Mouse (Mus musculus): ENCODE measurements around the gene Dpp6. TPM values are rescaled to one million over a fixed set of nuclear protein-coding genes. Genes with fewer than 3 reads are reported as not detected.

Gene Dpp6
- polyA plus RNA-seq, 1 experiment from 2014 or later, result 3.7 TPM

DNA sequence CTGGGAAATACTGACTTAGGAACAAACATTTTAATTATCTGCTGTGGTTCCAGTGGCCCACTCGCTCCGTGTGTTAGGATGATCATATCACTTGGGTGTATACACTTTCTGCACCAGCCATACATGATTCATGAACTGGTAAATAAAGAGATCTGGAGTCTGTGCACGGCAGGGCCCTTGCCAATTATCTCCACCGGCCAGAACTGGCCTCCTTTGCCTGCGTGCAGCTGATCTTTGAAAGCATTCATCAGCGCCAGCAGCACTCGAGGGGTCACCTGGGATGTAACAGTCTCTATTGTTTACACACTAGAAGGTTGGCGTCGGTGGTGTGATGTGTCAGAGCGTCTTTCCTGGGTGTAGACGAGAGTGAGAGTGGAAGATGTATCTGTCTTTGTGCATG lies 868.2 kb downstream of the Dpp6 start:
- Histone ChIP-seq H3K9me3 (peaks cover 4% of the 10 kb centered on the region; the same call in 1 of the 2 replicates), H3K4me1 (no peaks in the 10 kb centered on the region), H3K27ac (no peak overlapping the region), H3K4me2 (replicated peaks) (no peak overlapping the region), H3K9ac (no peak overlapping the region), H3K4me3 (no peak overlapping the region), H3K36me3 (no peaks in the 10 kb centered on the region), H3K27me3 (no peaks in the 10 kb centered on the region)
- WGBS, result 70% methylated on average over 11 of the region's 11 CpGs
- no peak for ATAC-seq (ENCODE audit: low FRiP score, low read depth)

DNA sequence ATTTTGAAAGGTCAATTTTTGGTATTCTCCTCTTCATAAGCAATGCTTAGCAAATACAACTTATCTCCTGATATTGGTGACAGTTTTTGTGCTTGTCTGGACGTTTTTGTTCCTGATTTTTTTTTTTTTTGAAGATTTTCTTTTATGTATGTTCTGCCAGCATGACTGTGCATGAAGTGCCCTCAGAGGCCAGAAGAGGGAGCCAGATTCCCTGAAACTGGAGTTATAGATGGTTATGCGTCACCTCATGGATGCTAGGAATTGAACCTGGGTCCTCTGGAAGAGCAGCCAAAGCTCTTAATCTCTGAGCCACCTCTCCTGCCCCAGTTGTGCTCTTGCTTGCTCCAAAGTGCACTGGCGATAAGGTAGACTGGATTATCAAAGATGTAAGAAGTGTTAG lies 868.9 kb downstream of the Dpp6 start:
- H3K4me1 ChIP-seq, result no peaks in the 10 kb centered on the region
- H3K4me2 ChIP-seq (replicated peaks), result no peak overlapping the region
- H3K36me3 ChIP-seq, result no peaks in the 10 kb centered on the region
- no peak overlapping the region for H3K4me3 ChIP-seq
- peaks cover 4% of the 10 kb centered on the region; the same call in 1 of the 2 replicates for H3K9me3 ChIP-seq
- WGBS, result 73% methylated on average over 3 of the region's 3 CpGs
- ATAC-seq (ENCODE audit: low FRiP score, low read depth), result no peak
- H3K27ac ChIP-seq, result no peak overlapping the region
- H3K27me3 ChIP-seq, result no peaks in the 10 kb centered on the region
- H3K9ac ChIP-seq, result no peak overlapping the region

DNA sequence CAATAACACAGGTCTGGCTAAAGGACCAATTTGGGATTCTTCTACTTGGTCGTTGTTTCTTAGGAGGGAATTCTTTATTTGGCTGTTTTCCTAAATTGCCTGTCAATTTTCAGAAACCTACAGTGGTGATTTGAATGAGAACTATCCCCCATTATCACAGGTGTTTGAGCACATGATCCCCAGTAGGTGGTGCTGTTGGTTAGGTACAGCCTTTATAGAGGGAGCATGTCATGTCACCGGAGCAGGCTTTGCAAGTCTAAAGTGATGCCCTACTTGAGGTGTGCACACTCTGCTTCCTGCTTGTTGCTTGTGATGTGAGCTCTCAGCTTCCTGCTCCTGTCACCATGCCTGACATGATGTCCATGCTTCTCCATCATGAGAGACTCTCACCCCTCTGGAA lies 870.3 kb downstream of the Dpp6 start:
- Histone ChIP-seq H3K4me1 (no peaks in the 10 kb centered on the region), H3K4me3 (no peak overlapping the region), H3K9me3 (peaks cover 4% of the 10 kb centered on the region; the same call in 1 of the 2 replicates), H3K9ac (no peak overlapping the region), H3K27ac (no peak overlapping the region), H3K4me2 (replicated peaks) (no peak overlapping the region), H3K36me3 (no peaks in the 10 kb centered on the region), H3K27me3 (no peaks in the 10 kb centered on the region)
- 78% methylated on average over 2 of the region's 2 CpGs for WGBS
- ATAC-seq (ENCODE audit: low FRiP score, low read depth), result no peak

DNA sequence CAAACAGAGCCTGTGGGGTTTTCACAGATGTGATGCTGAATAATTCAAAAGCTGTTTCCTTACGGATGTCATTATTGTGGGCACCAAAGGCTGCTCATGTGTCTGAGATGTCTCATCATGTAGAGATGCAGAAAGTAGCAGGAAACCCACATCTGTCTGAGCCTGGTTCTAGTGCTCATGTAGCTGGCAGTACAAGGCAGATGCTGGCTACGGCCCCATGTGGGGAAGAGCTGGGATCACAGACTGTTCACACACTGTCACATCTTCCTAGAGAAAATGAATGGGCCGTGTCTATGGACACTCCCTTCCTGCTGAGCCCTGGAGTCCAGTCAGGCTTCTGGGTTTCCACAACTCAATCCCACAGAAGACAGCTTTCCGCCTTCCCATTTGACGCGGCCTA lies 885.5 kb downstream of the Dpp6 start:
- H3K4me3 ChIP-seq, result no peak overlapping the region
- no peak overlapping the region for H3K4me2 ChIP-seq (replicated peaks)
- no peaks in the 10 kb centered on the region for H3K36me3 ChIP-seq
- H3K27me3 ChIP-seq, result no peaks in the 10 kb centered on the region
- no peak overlapping the region for H3K27ac ChIP-seq
- no peaks in the 10 kb centered on the region for H3K9me3 ChIP-seq
- H3K4me1 ChIP-seq, result 0 out of 2 replicates have a peak, but pooled peaks cover 2% of the 10 kb centered on the region
- ATAC-seq (ENCODE audit: low FRiP score, low read depth), result no peak
- no peak overlapping the region for H3K9ac ChIP-seq
- WGBS, result 86% methylated on average over 6 of the region's 6 CpGs

DNA sequence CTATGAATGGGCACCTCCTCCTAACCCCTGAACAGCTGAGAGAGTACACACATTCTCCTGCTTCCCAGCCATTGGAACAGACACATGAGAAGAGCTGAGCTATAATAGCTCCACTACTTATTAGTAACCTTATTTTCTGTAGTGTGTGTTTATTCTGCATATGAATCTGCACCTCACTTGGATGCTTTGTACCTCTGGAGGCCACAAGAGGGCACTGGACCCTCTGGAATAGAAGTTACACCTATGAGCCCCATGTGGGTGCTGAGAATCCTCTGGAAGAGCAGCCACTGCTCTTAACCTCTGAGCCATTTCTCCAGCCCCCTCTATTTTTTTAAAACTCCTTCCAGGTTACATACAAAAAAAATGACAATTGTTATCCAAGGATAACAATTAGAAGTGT lies 888.0 kb downstream of the Dpp6 start:
- ATAC-seq (ENCODE audit: low FRiP score, low read depth), result no peak
- H3K9me3 ChIP-seq, result no peaks in the 10 kb centered on the region
- H3K4me2 ChIP-seq (replicated peaks), result no peak overlapping the region
- H3K4me3 ChIP-seq, result no peak overlapping the region
- H3K27me3 ChIP-seq, result no peaks in the 10 kb centered on the region
- H3K36me3 ChIP-seq, result no peaks in the 10 kb centered on the region
- no peak overlapping the region for H3K9ac ChIP-seq
- H3K4me1 ChIP-seq, result peaks cover 6% of the 10 kb centered on the region; the same call in 1 of the 2 replicates
- no peak overlapping the region for H3K27ac ChIP-seq

DNA sequence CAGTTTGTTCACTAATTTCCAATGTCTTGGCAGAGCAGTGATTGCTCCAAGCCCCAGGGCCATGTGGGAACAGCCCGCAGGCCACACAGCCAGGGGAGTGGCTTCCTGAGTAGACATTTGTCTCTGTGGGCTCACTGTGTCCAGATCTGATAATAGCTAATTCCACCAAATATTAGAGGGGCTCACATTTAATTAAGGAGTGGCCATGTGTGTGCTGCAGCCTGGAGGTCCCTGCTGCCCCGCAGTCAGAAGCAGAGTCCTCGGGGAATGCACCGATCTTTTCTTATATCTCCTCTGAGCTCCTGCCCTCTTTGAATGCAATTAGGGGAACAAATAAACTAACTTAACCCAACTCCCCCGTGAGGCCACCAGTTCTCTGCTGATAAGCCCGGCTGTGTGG lies 889.5 kb downstream of the Dpp6 start:
- WGBS, result 75% methylated on average over 6 of the region's 6 CpGs
- peaks cover 6% of the 10 kb centered on the region; the same call in 1 of the 2 replicates for H3K4me1 ChIP-seq
- H3K27ac ChIP-seq, result no peak overlapping the region
- H3K4me3 ChIP-seq, result no peak overlapping the region
- H3K27me3 ChIP-seq, result no peaks in the 10 kb centered on the region
- no peaks in the 10 kb centered on the region for H3K9me3 ChIP-seq
- no peak overlapping the region for H3K9ac ChIP-seq
- no peak overlapping the region for H3K4me2 ChIP-seq (replicated peaks)
- H3K36me3 ChIP-seq, result no peaks in the 10 kb centered on the region
- ATAC-seq (ENCODE audit: low FRiP score, low read depth), result no peak

DNA sequence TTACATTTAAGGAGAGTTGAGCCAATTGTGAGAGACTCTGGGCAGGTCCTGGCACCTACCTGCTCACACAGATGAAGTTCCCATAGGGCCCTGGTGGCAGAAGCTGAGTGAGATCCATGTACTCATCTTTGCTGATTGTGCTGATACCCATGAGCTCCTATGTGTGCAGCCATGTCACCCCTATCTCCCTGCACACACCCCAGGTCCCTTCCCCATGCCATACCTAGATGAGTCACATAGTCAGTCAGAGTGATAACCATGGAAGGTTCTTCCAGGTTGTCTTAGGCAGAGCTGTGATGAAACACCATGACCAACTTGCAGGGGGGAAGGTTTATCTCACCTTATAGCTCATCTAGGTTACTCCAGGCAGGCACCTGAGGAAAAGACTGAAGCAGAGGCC lies 890.3 kb downstream of the Dpp6 start:
- H3K36me3 ChIP-seq, result no peaks in the 10 kb centered on the region
- no peaks in the 10 kb centered on the region for H3K27me3 ChIP-seq
- no peaks in the 10 kb centered on the region for H3K9me3 ChIP-seq
- H3K27ac ChIP-seq, result no peak overlapping the region
- H3K4me3 ChIP-seq, result no peak overlapping the region
- ATAC-seq (ENCODE audit: low FRiP score, low read depth), result no peak
- no peak overlapping the region for H3K4me2 ChIP-seq (replicated peaks)
- no peak overlapping the region for H3K9ac ChIP-seq
- peaks cover 6% of the 10 kb centered on the region; the same call in 1 of the 2 replicates for H3K4me1 ChIP-seq

DNA sequence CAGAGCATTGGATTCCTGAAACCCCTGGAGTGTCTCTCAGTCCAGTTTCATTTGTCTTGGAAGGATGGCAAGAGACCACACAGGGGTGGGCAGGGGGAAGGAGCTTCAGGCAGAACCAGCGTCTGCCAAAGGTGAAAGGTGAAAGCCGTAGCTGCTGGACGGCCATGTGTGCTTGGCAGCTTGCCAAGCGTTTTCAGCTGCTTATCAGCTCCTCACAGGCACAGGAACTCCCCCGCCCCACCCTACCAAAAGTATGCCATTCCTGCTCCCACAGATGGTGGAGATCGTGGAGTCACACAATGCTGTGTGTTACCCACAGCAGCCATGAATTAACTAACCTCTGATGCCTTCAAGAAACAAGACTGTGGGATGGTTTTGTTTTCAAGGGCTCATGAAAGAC lies 891.2 kb downstream of the Dpp6 start:
- H3K27me3 ChIP-seq, result no peaks in the 10 kb centered on the region
- ATAC-seq (ENCODE audit: low FRiP score, low read depth), result 0 out of 2 replicates have a peak, but pooled peaks have one; percentile 39
- 20% methylated on average over 6 of the region's 6 CpGs for WGBS

DNA sequence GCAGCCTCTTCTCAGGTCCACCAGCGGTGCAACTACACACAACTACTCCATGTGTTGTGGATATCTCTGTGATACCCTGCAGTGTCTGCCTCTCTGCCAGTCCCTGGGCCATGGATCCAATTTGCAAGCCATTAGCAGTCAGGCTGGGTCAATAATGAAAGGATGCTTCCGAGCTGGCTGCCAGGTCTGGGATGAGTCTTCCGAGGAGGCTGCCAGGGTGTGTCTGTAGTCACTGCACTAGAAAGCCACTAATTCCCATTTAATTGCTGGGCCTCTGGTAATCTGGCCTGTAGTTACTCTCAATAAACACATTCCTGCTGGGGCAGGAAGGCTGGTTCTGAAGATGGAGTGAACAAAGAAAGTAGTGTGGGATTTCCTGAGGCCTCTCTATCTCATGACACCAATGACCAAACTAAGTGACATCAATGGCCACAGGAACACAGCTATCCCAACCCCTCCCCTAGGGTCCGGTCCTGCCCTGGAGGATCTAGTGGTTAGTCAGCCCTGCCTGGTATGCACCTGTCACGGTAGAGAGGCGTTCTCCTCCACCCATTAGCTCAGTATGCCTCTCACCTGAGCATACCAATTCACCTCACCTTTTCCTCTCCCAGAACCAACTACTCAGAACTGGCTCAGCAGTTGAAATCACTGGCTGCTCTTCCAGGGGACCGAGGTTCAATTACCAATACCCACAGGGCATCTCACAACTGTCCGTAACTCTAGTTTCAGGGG lies 894.6 kb downstream of the Dpp6 start:
- Histone ChIP-seq H3K4me3 (no peak overlapping the region), H3K4me1 (peaks cover 11% of the 10 kb centered on the region), H3K27me3 (no peaks in the 10 kb centered on the region), H3K9ac (no peak overlapping the region), H3K4me2 (replicated peaks) (no peak overlapping the region), H3K36me3 (no peaks in the 10 kb centered on the region), H3K27ac (no peak overlapping the region), H3K9me3 (no peaks in the 10 kb centered on the region)
- WGBS, result 59% methylated on average over 8 of the region's 8 CpGs
- no peak for ATAC-seq (ENCODE audit: low FRiP score, low read depth)

More for the DNA sequence above, 891.2 kb downstream of the Dpp6 start:
- H3K27ac ChIP-seq, result no peak overlapping the region
- no peak overlapping the region for H3K9ac ChIP-seq
- H3K36me3 ChIP-seq, result no peaks in the 10 kb centered on the region
- no peak overlapping the region for H3K4me2 ChIP-seq (replicated peaks)
- H3K4me1 ChIP-seq, result peaks cover 6% of the 10 kb centered on the region; the same call in 1 of the 2 replicates
- no peaks in the 10 kb centered on the region for H3K9me3 ChIP-seq
- no peak overlapping the region for H3K4me3 ChIP-seq

DNA sequence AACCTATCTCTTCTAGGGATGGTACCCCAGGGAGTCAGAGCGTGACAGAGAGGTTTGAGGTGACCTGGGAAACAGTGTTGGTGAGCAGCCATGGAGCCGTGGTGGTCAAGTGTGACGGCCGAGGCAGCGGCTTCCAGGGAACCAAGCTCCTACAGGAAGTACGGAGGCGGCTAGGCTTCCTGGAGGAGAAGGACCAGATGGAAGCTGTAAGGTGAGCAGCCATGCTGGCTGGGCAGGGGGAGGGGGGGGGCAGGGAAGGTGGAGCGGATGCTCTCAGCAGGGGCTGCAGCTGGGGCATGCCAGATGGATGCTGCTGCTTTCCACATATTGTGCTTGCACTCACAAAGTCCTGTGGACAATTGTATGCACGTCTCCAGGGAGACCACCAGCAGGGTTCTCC lies 897.4 kb downstream of the Dpp6 start:
- WGBS, result 41% methylated on average over 9 of the region's 9 CpGs
- Histone ChIP-seq H3K4me1 (peaks cover 7% of the 10 kb centered on the region; the same call in 1 of the 2 replicates), H3K9me3 (no peaks in the 10 kb centered on the region), H3K36me3 (no peaks in the 10 kb centered on the region), H3K4me3 (no peak overlapping the region), H3K4me2 (replicated peaks) (no peak overlapping the region), H3K9ac (no peak overlapping the region), H3K27me3 (no peaks in the 10 kb centered on the region), H3K27ac (no peak overlapping the region)
- ATAC-seq (ENCODE audit: low FRiP score, low read depth), result peak; percentile 24; the same call in 1 of the 2 replicates

DNA sequence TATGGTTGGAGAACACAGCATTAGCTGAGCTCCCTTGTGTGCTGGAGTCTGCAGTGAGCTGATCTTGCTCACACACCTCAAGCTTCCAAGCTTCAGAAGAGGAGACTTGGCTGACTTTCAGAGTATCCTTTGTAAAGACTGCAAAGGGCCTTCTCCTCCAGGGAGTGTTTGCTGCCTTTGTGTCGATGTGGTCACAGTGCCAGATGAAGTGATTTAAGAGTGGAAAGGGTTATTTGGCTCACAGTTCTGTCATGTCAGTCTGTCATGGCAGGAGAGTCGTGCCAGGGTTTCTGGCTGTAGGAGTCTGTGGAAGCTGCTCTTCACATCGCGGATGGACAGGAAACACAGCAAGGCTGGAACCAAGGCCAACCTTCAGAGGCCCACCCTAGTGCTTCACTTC lies 899.0 kb downstream of the Dpp6 start:
- WGBS, result 82% methylated on average over 4 of the region's 4 CpGs
- no peak overlapping the region for H3K9ac ChIP-seq
- H3K4me2 ChIP-seq (replicated peaks), result no peak overlapping the region
- no peaks in the 10 kb centered on the region for H3K9me3 ChIP-seq
- ATAC-seq (ENCODE audit: low FRiP score, low read depth), result no peak
- H3K27me3 ChIP-seq, result no peaks in the 10 kb centered on the region
- H3K4me1 ChIP-seq, result peaks cover 7% of the 10 kb centered on the region; the same call in 1 of the 2 replicates
- no peaks in the 10 kb centered on the region for H3K36me3 ChIP-seq
- no peak overlapping the region for H3K27ac ChIP-seq
- no peak overlapping the region for H3K4me3 ChIP-seq

DNA sequence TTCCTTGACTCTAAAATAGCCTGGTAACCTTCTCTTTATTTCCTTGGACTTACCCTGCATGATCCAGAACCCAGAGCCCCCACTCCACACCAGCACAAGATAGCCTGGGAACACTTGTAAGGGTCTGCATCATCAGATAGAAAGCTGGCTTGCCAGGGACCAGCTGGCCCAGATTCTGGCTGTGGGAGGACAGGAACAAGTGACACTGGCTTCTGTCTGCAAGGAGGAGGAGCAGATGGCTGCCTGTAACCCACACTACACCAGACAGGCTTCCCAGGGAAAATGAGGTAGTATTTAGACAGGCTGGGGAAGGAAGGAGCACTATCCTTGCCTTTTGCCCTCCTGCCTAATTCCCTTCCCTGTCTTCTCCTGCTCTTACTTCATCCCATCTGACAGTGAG lies 900.3 kb downstream of the Dpp6 start:
- no peaks in the 10 kb centered on the region for H3K27me3 ChIP-seq
- H3K9me3 ChIP-seq, result no peaks in the 10 kb centered on the region
- peaks cover 7% of the 10 kb centered on the region; the same call in 1 of the 2 replicates for H3K4me1 ChIP-seq
- no peak overlapping the region for H3K9ac ChIP-seq
- H3K36me3 ChIP-seq, result no peaks in the 10 kb centered on the region
- H3K27ac ChIP-seq, result no peak overlapping the region
- ATAC-seq (ENCODE audit: low FRiP score, low read depth), result no peak
- no peak overlapping the region for H3K4me3 ChIP-seq
- no peak overlapping the region for H3K4me2 ChIP-seq (replicated peaks)

DNA sequence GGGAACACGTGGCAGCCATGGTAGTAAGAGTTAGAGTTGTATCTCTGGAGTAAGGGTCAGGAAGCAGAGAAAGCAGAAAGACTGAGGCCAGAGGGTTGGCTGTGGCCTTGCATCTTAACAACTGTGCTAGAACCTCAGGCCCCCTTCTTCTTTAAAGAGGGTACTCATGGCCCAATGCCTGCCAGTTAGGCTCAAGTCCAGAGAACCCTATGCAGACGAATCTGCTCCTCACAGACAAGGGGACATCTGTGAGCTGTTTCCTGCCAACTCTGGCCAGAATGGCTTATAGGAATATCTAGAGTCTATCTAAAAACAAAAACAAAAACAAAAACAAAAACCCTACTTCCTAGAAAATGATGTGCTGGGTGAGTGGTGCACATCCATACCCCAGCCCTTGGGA lies 902.3 kb downstream of the Dpp6 start:
- Histone ChIP-seq H3K36me3 (no peaks in the 10 kb centered on the region), H3K9me3 (no peaks in the 10 kb centered on the region), H3K27ac (no peak overlapping the region), H3K4me2 (replicated peaks) (no peak overlapping the region), H3K9ac (no peak overlapping the region), H3K27me3 (no peaks in the 10 kb centered on the region), H3K4me3 (no peak overlapping the region), H3K4me1 (peaks cover 4% of the 10 kb centered on the region; the same call in 1 of the 2 replicates)
- ATAC-seq (ENCODE audit: low FRiP score, low read depth), result no peak
- 80% methylated on average over 2 of the region's 2 CpGs for WGBS

Measured in limb, embryonic 13.5 days (tissue).